Mouse (Mus musculus) lung, postnatal 0 days (tissue): ENCODE measurements around the gene Gimap4.

Experiments used
- CTCF ChIP-seq: IDR thresholded peaks from 2 replicates; pipeline ENCODE4 v1.5.1; 2016; ENCODE audit warnings: antibody characterized with exemption, mild to moderate bottlenecking
- EP300 ChIP-seq: IDR thresholded peaks from 2 replicates; pipeline ENCODE4 v1.6.1; 2016; ENCODE audit warnings: antibody characterized with exemption, mild to moderate bottlenecking, control low read depth

GRCm38 (mm10) chr6:48678391-48678790, 6.0 kb upstream of the Gimap4 start:
- TF ChIP-seq CTCF (no peak), EP300 (no peak)
